Mouse (Mus musculus) MEL (cell line): Measurements from ENCODE around the gene Tnip3.

ENCODE experiments used
- CHD1 ChIP-seq: IDR thresholded peaks from 2 replicates; pipeline ENCODE4 v1.6.1; 2012; ENCODE audit warnings: low read depth, mild to moderate bottlenecking, inconsistent platforms, low read length, improper control_type of control experiment
- CHD2 ChIP-seq: IDR thresholded peaks from 2 replicates; pipeline ENCODE4 v1.6.1; 2011; ENCODE audit warnings: low read length, improper control_type of control experiment
- CTCF ChIP-seq, 3 experiments: IDR thresholded peaks in 2 of 3; conservative IDR thresholded peaks in 1 of 3; 2 replicates each; pipeline ENCODE4 v1.5.1; 2011 to 2012; ENCODE audit warnings: low read length in 3 of 3, low read depth in 2 of 3, mild to moderate bottlenecking in 2 of 3, improper control_type of control experiment in 1 of 3, inconsistent platforms in 1 of 3, mixed read lengths in 1 of 3, moderate library complexity in 1 of 3; ENCODE audit not compliant: control insufficient read depth in 1 of 3, insufficient read depth in 1 of 3, poor library complexity in 1 of 3, severe bottlenecking in 1 of 3
- ELF1 ChIP-seq: IDR thresholded peaks from 2 replicates; pipeline ENCODE4 v1.6.1; 2014; ENCODE audit warnings: low read depth, mild to moderate bottlenecking, inconsistent platforms, low read length, improper control_type of control experiment, moderate library complexity
- JUND ChIP-seq: IDR thresholded peaks from 2 replicates; pipeline ENCODE4 v1.6.1; 2011; ENCODE audit warnings: low read depth, mild to moderate bottlenecking, improper control_type of control experiment, low read length
- KAT2A ChIP-seq: conservative IDR thresholded peaks from 2 replicates; pipeline ENCODE4 v1.6.1; 2012; ENCODE audit warnings: low read depth, low read length, improper control_type of control experiment, inconsistent platforms
- MYC ChIP-seq: IDR thresholded peaks from 2 replicates; pipeline ENCODE4 v1.6.1; 2011; ENCODE audit warnings: low read depth, mild to moderate bottlenecking, low read length, improper control_type of control experiment, moderate library complexity
- POLR2A ChIP-seq, 2 experiments: IDR thresholded peaks; 2 replicates each; pipeline ENCODE4 v1.6.1; 2011 to 2012; ENCODE audit warnings: low read length in 2 of 2, mild to moderate bottlenecking in 2 of 2, control low read depth in 1 of 2, improper control_type of control experiment in 1 of 2, low read depth in 1 of 2, moderate library complexity in 1 of 2; ENCODE audit not compliant: control insufficient read depth in 1 of 2, insufficient read depth in 1 of 2, poor library complexity in 1 of 2
- SIN3A ChIP-seq: IDR thresholded peaks from 2 replicates; pipeline ENCODE4 v1.6.1; 2012; ENCODE audit warnings: low read length, improper control_type of control experiment, inconsistent platforms
- ZMIZ1 ChIP-seq: IDR thresholded peaks from 2 replicates; pipeline ENCODE4 v1.6.1; 2012; ENCODE audit warnings: low read depth, mild to moderate bottlenecking, inconsistent platforms, low read length, improper control_type of control experiment, moderate library complexity

DNA sequence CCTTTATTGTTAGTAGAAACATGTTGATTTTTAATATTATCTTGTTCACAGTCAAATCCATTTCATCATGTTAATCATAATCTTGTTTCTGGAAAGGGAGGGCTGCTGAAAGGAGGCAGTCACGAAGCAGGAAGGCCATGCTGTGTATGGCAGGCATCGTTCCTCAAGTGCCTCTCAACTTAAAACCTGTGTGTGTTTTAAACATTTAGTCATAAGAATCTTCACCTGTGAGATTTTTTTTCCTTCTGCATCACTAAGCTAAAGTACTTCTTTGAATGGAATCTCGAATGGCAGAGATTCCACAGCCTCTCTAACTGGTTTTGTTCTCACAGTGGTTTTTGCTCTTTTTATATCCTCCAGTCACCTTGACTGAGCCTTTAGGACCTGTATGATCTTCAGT is 121.3 kb downstream of the Tnip3 start:
- TF ChIP-seq CTCF (IDR thresholded peaks at IDR 0.05 in 2 of 3, conservative IDR thresholded peaks at IDR 0.05 in 1 of 3; ENCODE audit: control insufficient read depth in 1 of 3, insufficient read depth in 1 of 3, low read depth in 2 of 3, low read length in 3 of 3, poor library complexity in 1 of 3, severe bottlenecking in 1 of 3) (no peak), POLR2A (IDR thresholded peaks at IDR 0.05; ENCODE audit: control insufficient read depth in 1 of 2, insufficient read depth in 1 of 2, low read depth in 1 of 2, low read length in 2 of 2, poor library complexity in 1 of 2) (no peak), SIN3A (no peak), ELF1 (no peak), JUND (no peak), CHD1 (no peak), KAT2A (no peak), MYC (no peak), CHD2 (no peak), ZMIZ1 (no peak)
